Mouse (Mus musculus) stomach, embryonic 15.5 days (tissue): ENCODE measurements around the gene Tmigd3. TPM values are rescaled to one million over a fixed set of nuclear protein-coding genes. Genes with fewer than 3 reads are reported as not detected.
A peak's percentile ranks its signal among the peaks of the same experiment; 100 is the strongest.

Experiments
- ATAC-seq: fragments of 200-750 bp; cut with Nextera tagmentation; 2 replicates; pipeline ENCODE4 v1.8.0; 2017; ENCODE audit warnings: low read depth, moderate number of reproducible peaks, moderate TSS enrichment; ENCODE audit not compliant: insufficient read depth, low FRiP score
- H3K27ac ChIP-seq: fragments of 300-500 bp; sonication (generic); 2 replicates; pipeline ENCODE4 v1.5.1; 2015; ENCODE audit warnings: mild to moderate bottlenecking, inconsistent platforms
- H3K27me3 ChIP-seq: fragments of 300-500 bp; sonication (generic); replicated peaks from 2 replicates; pipeline ENCODE4 v1.6.1; 2015; ENCODE audit warnings: inconsistent platforms
- H3K36me3 ChIP-seq: fragments of 300-500 bp; sonication (generic); 2 replicates; pipeline ENCODE4 v1.6.1; 2015; ENCODE audit warnings: inconsistent platforms
- H3K4me1 ChIP-seq: fragments of 300-500 bp; sonication (generic); 2 replicates; pipeline ENCODE4 v1.6.1; 2015; ENCODE audit warnings: inconsistent platforms
- H3K4me2 ChIP-seq: fragments of 300-500 bp; sonication (generic); 2 replicates; pipeline ENCODE4 v1.6.1; 2015; ENCODE audit warnings: mild to moderate bottlenecking, inconsistent platforms
- H3K4me3 ChIP-seq: fragments of 300-500 bp; sonication (generic); replicated peaks from 2 replicates; pipeline ENCODE4 v1.5.1; 2015; ENCODE audit warnings: inconsistent platforms
- H3K9ac ChIP-seq: fragments of 300-500 bp; sonication (generic); 2 replicates; pipeline ENCODE4 v1.6.1; 2015; ENCODE audit warnings: inconsistent platforms
- H3K9me3 ChIP-seq: fragments of 300-500 bp; sonication (generic); 2 replicates; pipeline ENCODE4 v1.6.1; 2016; ENCODE audit warnings: inconsistent platforms
- WGBS: fragments of 180-500 bp; shearing (Covaris S2); methylation state at CpG from one replicate; pipeline ENCODE4 v1.1.7; 2015; 5-methylcytosine and 5-hydroxymethylcytosine counted together
- polyA plus RNA-seq: library from polyadenylated mRNA; unstranded; fragments of >200 nt; fragmentation: Nextera tagmentation; extraction: Ambion mirVana; gene quantifications from 2 replicates; pipeline ENCODE4 v1.2.1, GENCODE M21; 2015

The Tmigd3 gene
- 0.45 and 0.46 TPM in 2 replicates for polyA plus RNA-seq

DNA sequence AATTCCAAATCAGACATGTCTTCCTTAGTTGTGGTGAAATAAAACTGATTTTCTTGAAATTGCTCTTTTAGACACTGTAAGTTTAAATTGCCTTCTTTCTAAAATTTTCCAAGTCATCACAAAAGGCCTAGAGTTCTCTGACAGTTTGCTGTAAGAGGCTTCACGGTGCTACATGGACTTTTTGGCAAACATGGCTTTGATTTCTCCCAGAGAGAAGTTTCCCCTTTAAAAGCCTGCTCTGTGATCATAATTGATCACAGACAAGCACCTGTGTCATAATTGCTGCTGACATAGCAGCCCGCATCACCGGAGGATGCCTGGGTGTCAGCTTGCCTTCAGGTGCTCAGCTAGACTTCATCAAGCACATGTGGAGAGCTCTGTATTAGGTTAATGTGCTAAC is at the start of gene Tmigd3, which contains the start of gene Adora3:
Gene Tmigd3, plus strand, starts transcription at position 346 of the 400 bp plus-strand sequence.
Gene Adora3, plus strand, starts transcription at position 301 of the 400 bp plus-strand sequence.
- no peak within 1 kb of the TSS for H3K4me2 ChIP-seq
- peak within 1 kb of the TSS; percentile 31; the same call in 1 of the 2 replicates for H3K27ac ChIP-seq
- 72% methylated on average over 3 of the region's 3 CpGs for WGBS
- H3K4me1 ChIP-seq = peaks cover 7% of the 10 kb centered on the region; the same call in 1 of the 2 replicates
- ATAC-seq = no peak
- H3K4me3 ChIP-seq = no peak within 1 kb of the TSS
- H3K27me3 ChIP-seq = no peaks in the 10 kb centered on the region
- no peak within 1 kb of the TSS for H3K9ac ChIP-seq
- no peaks in the 10 kb centered on the region for H3K9me3 ChIP-seq
- H3K36me3 ChIP-seq = no peaks in the 10 kb centered on the region

GRCm38 (mm10) chr3:105821504-105821903 is 49.2 kb upstream of the Tmigd3 start:
- no peaks in the 10 kb centered on the region for H3K36me3 ChIP-seq
- no peaks in the 10 kb centered on the region for H3K27me3 ChIP-seq
- no peak overlapping the region for H3K27ac ChIP-seq
- ATAC-seq = no peak
- no peaks in the 10 kb centered on the region for H3K9me3 ChIP-seq
- 88% methylated on average over 3 of the region's 3 CpGs for WGBS
- H3K9ac ChIP-seq = no peak overlapping the region
- 0 out of 2 replicates have a peak, but pooled peaks cover 7% of the 10 kb centered on the region for H3K4me1 ChIP-seq
- no peak overlapping the region for H3K4me2 ChIP-seq
- no peak overlapping the region for H3K4me3 ChIP-seq

- no peak for ATAC-seq
- Histone ChIP-seq H3K27ac (no peak overlapping the region), H3K27me3 (no peaks in the 10 kb centered on the region), H3K4me2 (no peak overlapping the region), H3K36me3 (no peaks in the 10 kb centered on the region), H3K9ac (no peak overlapping the region), H3K9me3 (no peaks in the 10 kb centered on the region), H3K4me1 (0 out of 2 replicates have a peak, but pooled peaks cover 7% of the 10 kb centered on the region), H3K4me3 (no peak overlapping the region)
Observed at GRCm38 (mm10) chr3:105823609-105824008, 47.1 kb upstream of the Tmigd3 start.

GRCm38 (mm10) chr3:105824103-105824502 is 46.6 kb upstream of the Tmigd3 start:
- Histone ChIP-seq H3K36me3 (no peaks in the 10 kb centered on the region), H3K4me1 (0 out of 2 replicates have a peak, but pooled peaks cover 7% of the 10 kb centered on the region), H3K9ac (no peak overlapping the region), H3K27me3 (no peaks in the 10 kb centered on the region), H3K27ac (no peak overlapping the region), H3K9me3 (no peaks in the 10 kb centered on the region), H3K4me3 (no peak overlapping the region), H3K4me2 (no peak overlapping the region)
- ATAC-seq = no peak
- 51% methylated on average over 5 of the region's 5 CpGs for WGBS

DNA sequence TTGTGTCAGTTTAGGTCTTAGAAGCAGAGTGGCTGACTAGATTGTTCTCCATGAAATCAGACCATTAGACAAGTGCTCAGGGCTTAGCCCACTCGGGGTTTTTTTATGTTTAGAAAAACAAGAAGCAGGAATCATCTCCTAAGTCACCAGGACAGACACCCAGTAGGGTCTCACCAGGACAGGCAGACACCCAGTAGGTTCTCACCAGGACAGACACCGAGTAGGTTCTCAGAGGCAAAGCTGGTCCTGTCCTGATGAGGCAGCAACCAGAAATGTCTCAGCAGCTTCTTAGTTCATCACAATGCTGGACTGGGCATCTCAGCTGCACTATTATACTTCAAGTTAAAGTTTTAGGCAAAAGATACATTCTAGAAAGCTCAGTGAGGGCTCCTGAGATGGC is 46.0 kb upstream of the Tmigd3 start:
- H3K27me3 ChIP-seq = no peaks in the 10 kb centered on the region
- H3K36me3 ChIP-seq = no peaks in the 10 kb centered on the region
- no peak overlapping the region for H3K9ac ChIP-seq
- no peak overlapping the region for H3K27ac ChIP-seq
- no peak overlapping the region for H3K4me3 ChIP-seq
- no peak overlapping the region for H3K4me2 ChIP-seq
- ATAC-seq = no peak
- no peaks in the 10 kb centered on the region for H3K9me3 ChIP-seq
- 0 out of 2 replicates have a peak, but pooled peaks cover 7% of the 10 kb centered on the region for H3K4me1 ChIP-seq
- 62% methylated on average over 2 of the region's 2 CpGs for WGBS

GRCm38 (mm10) chr3:105825501-105826161 is 45.1 kb upstream of the Tmigd3 start:
- ATAC-seq = peak; percentile 58; the same call in 1 of the 2 replicates
- 52% methylated on average over 7 of the region's 7 CpGs for WGBS
- H3K9me3 ChIP-seq = no peaks in the 10 kb centered on the region

DNA sequence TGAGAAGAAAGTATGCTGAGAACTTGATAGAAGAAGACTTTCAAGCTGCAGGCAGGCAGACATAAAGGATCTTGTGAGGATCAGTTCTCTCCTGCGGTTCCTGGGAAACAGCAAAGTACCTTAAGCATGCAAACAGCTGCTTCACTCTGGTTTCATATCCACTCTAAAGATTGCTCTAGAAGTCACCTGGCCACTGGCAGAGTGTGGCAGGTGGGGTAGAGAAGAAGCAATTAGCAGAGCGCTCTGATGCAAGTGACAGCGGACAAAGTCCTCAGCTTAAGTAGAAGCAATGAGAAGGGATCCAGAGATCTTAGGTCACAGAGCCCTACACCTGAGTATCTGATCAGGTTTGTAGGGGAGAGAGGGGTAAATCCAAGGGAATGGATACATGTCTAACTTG is 39.1 kb upstream of the Tmigd3 start:
- Histone ChIP-seq H3K4me3 (no peak overlapping the region), H3K9ac (no peak overlapping the region), H3K27me3 (no peaks in the 10 kb centered on the region), H3K36me3 (no peaks in the 10 kb centered on the region), H3K27ac (no peak overlapping the region), H3K4me1 (no peaks in the 10 kb centered on the region), H3K4me2 (no peak overlapping the region), H3K9me3 (no peaks in the 10 kb centered on the region)
- no peak for ATAC-seq
- 91% methylated on average over 3 of the region's 3 CpGs for WGBS

More at GRCm38 (mm10) chr3:105825501-105826161, 45.1 kb upstream of the Tmigd3 start:
- 0 out of 2 replicates have a peak, but pooled peaks cover 7% of the 10 kb centered on the region for H3K4me1 ChIP-seq
- no peak overlapping the region for H3K9ac ChIP-seq
- H3K27me3 ChIP-seq = no peaks in the 10 kb centered on the region
- no peak overlapping the region for H3K4me2 ChIP-seq
- H3K4me3 ChIP-seq = no peak overlapping the region
- no peaks in the 10 kb centered on the region for H3K36me3 ChIP-seq
- no peak overlapping the region for H3K27ac ChIP-seq

DNA sequence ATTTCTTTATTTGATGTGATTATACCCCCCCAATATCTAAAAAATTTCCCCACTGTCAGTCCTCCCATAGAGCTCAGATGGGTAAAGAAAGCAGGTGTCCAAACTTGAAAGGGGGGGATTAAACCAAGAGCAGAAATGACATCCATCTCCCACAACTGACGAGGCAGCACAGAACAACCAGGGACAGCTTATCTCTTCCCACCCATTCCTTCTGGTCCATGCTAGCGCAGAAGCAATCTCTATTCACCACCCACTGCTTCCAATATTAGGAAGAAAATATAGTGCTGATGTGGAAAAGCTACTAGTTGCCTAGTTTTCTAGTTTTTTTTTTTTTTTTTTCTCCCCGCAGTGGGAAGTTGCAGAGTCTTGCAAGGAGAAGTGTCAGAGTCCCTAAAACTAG is 34.8 kb upstream of the Tmigd3 start:
- 64% methylated on average over 3 of the region's 3 CpGs for WGBS
- H3K36me3 ChIP-seq = no peaks in the 10 kb centered on the region
- H3K9me3 ChIP-seq = no peaks in the 10 kb centered on the region
- no peaks in the 10 kb centered on the region for H3K4me1 ChIP-seq
- ATAC-seq = no peak
- H3K4me2 ChIP-seq = no peak overlapping the region
- H3K4me3 ChIP-seq = no peak overlapping the region
- no peak overlapping the region for H3K9ac ChIP-seq
- no peaks in the 10 kb centered on the region for H3K27me3 ChIP-seq
- H3K27ac ChIP-seq = no peak overlapping the region

DNA sequence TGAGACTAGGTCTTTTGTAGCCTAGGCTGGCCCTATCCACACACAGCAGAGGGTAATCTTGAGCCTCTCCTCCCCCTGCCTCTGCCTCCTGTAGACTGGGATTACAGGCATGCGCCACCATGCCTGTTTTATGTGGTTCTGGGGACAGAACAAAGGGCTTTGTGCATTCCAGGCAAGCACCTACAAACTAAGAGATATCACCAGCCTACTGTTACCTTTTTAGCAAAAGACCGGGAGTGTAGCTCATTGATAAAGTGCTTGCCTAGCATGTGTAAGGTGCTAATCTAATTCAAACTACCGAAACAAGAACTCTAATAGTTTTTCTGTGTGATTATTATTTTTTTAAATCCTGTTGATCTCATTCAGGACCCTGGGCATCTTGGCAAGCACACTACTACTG is 33.8 kb upstream of the Tmigd3 start:
- H3K27ac ChIP-seq = no peak overlapping the region
- H3K9me3 ChIP-seq = no peaks in the 10 kb centered on the region
- no peak overlapping the region for H3K4me3 ChIP-seq
- no peak overlapping the region for H3K4me2 ChIP-seq
- 76% methylated on average over 3 of the region's 3 CpGs for WGBS
- H3K4me1 ChIP-seq = no peaks in the 10 kb centered on the region
- no peaks in the 10 kb centered on the region for H3K27me3 ChIP-seq
- no peaks in the 10 kb centered on the region for H3K36me3 ChIP-seq
- ATAC-seq = no peak
- no peak overlapping the region for H3K9ac ChIP-seq

DNA sequence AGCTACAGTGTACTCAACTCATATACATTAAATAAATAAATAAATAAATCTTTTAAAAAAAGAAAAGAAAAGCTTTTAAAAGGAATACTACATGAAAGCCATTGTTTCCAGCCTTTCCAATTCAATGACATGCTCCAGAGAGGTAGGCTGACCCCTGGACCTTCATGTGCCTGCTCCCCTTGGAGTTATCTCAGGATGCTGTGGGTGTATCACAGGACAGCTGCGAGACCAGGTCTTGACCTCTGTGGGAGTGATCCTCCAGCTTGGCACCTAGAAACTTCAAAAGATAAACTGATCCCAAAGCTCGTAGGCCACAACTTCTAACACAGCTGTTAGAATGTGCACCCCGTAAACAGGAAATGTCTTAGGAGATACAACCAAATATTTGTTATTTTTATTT is 32.0 kb upstream of the Tmigd3 start:
- no peak overlapping the region for H3K27ac ChIP-seq
- H3K4me2 ChIP-seq = no peak overlapping the region
- H3K9me3 ChIP-seq = no peaks in the 10 kb centered on the region
- no peak for ATAC-seq
- 65% methylated on average over 3 of the region's 3 CpGs for WGBS
- no peaks in the 10 kb centered on the region for H3K36me3 ChIP-seq
- no peak overlapping the region for H3K4me3 ChIP-seq
- no peak overlapping the region for H3K9ac ChIP-seq
- no peaks in the 10 kb centered on the region for H3K27me3 ChIP-seq
- H3K4me1 ChIP-seq = no peaks in the 10 kb centered on the region

DNA sequence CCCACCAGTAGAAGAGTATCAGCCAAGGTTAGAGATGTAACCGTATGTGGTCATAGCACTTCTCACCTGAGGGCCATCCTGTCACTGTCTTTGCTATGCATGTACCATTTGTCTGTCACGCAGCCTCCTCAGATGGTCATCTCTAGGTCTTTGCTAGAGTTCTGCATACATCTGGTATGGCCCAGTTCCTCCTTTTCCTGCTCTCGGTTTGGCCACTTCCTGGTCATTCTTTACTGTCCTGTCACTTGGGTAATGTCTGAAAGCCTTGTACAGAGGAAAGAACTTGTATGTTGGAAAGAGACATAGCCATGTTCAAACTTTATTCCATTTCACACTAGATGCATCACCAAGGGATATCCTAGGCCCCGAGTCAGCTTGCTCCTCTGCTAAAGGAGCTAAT is 30.9 kb upstream of the Tmigd3 start:
- Histone ChIP-seq H3K9ac (no peak overlapping the region), H3K27me3 (no peaks in the 10 kb centered on the region), H3K9me3 (no peaks in the 10 kb centered on the region), H3K27ac (no peak overlapping the region), H3K4me1 (no peaks in the 10 kb centered on the region), H3K4me3 (no peak overlapping the region), H3K4me2 (no peak overlapping the region), H3K36me3 (no peaks in the 10 kb centered on the region)
- no peak for ATAC-seq
- 84% methylated on average over 4 of the region's 4 CpGs for WGBS

DNA sequence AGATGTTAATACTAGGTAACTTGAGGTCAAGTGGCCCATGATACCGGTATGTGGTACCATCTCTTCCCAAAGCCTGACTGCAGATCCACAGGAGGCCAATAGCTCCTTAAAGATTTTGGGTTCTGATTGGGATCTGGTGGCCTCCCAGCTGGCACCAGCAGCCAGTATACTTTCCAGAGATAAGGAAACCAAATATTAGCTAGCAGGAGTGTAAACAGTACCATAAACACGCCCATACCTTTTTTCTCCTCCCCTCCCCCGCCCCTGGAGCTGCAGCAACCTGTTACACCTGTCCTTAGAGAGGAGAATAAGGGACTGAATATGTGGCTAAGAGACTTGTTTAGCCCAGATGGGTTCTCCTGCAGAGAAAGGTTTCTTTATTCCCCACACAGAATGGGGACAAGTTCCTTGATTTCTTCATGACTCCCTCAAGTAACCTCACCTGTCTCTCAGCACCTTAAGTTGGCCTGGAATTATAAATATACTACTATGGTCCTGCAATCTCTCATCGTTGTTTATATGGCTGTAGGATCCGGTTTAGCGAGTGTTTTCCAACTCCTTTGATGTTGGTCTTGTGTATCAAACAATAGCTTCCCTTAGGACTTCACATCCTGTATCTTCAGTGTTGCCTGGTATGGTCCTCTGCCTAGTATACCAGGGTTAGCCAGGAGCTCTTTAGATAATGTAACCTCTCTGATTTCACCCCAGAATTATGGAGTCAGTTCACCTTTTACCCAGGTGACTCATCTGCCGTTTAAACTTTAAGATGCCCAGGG is 24.2 kb upstream of the Tmigd3 start:
- H3K9me3 ChIP-seq = no peaks in the 10 kb centered on the region
- no peak overlapping the region for H3K9ac ChIP-seq
- no peak overlapping the region for H3K4me3 ChIP-seq
- peak overlapping the region; percentile 37 for H3K27ac ChIP-seq
- 46% methylated on average over 7 of the region's 7 CpGs for WGBS
- H3K27me3 ChIP-seq = no peaks in the 10 kb centered on the region
- H3K4me1 ChIP-seq = peaks cover 2% of the 10 kb centered on the region; the same call in 1 of the 2 replicates
- H3K36me3 ChIP-seq = no peaks in the 10 kb centered on the region
- peak; percentile 92 for ATAC-seq
- no peak overlapping the region for H3K4me2 ChIP-seq
